10 mouse cellular contexts compared by ENCODE assay signal in the genomic region with DNA sequence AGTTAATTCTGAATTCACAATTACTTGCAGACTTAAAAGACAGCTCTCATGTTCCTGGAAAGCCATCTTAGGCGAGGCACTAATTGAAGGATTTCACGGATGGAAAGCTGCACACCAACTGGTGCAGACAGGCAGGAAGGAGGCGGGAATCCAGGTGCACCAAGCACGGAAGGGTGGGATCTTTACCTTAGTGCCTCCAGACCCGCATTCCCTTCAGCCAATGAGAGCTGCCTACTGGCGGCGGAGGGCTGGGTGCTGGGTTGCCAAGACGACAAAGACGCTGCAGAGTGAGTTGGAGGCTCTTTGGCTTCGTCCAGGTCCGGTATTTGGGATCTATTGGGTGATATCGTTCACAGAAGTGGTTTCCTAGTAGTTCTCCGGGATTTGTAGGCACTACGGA. TPM values are rescaled to one million over a fixed set of nuclear protein-coding genes. Genes with fewer than 3 reads are reported as not detected.
DNase-seq lines count a peak whose midpoint lies in the region; ATAC-seq and TF ChIP-seq lines count a peak whose summit lies in the region.
"Had no signal": no experiment of that assay in that cellular context is flagged by ENCODE, and none has a peak within 500 bp of the region (broad histone marks: within the 10 kb centered on the region; RNA-seq: fewer than 3 reads in every experiment).

A gene (plus strand): TSS at position 315 of the 400 bp plus-strand sequence.

- H3K4me1 ChIP-seq in kidney, embryonic 14.5 days (ENCODE audit: control insufficient read depth, insufficient read depth, low read length) = no peaks in the 10 kb centered on the region
- peaks cover 13% of the 10 kb centered on the region for H3K4me1 ChIP-seq in embryonic facial prominence, embryonic 13.5 days
- H3K4me1 ChIP-seq in intestine, postnatal 0 days (replicated peaks; ENCODE audit: control insufficient read depth, insufficient read depth, low read length) = no peaks in the 10 kb centered on the region
- peaks cover 8% of the 10 kb centered on the region for H3K4me1 ChIP-seq in midbrain, embryonic 15.5 days

- H3K27me3 ChIP-seq in kidney, embryonic 14.5 days (ENCODE audit: control insufficient read depth, insufficient read depth, low read length) = no peaks in the 10 kb centered on the region
- peaks cover 13% of the 10 kb centered on the region for H3K27me3 ChIP-seq in embryonic facial prominence, embryonic 13.5 days
- H3K27me3 ChIP-seq in intestine, postnatal 0 days (replicated peaks; ENCODE audit: control insufficient read depth, insufficient read depth, low read length) = 0 out of 2 replicates have a peak, but pooled peaks cover 4% of the 10 kb centered on the region
- H3K27me3 ChIP-seq in midbrain, embryonic 15.5 days (replicated peaks) = no peaks in the 10 kb centered on the region; the same call in 1 of the 2 replicates

- intact Hi-C loops in gastrocnemius, adult 2 months (cut with DNase I) = loop anchor here (5.0 kb wide), 1 partner anchor 389 kb away; no protein-coding TSS in a partner anchor
- intact Hi-C loops in heart, postnatal 36 days (cut with DNase I) = loop anchor here (2.0 to 5.0 kb wide), 2 partner anchors 74 to 209 kb away; a partner anchor contains a TSS

- DNase-seq in kidney, adult 11 months = no peak
- no peak for DNase-seq in gastrocnemius, adult 2 months
- no peak for DNase-seq in thymus, adult 18-20 months
- DNase-seq in heart, postnatal 36 days = no peak

- H3K9me3 ChIP-seq in kidney, embryonic 14.5 days (ENCODE audit: control insufficient read depth, low read length) = no peaks in the 10 kb centered on the region
- no peaks in the 10 kb centered on the region for H3K9me3 ChIP-seq in embryonic facial prominence, embryonic 13.5 days
- no peaks in the 10 kb centered on the region for H3K9me3 ChIP-seq in intestine, postnatal 0 days (ENCODE audit: control insufficient read depth)
- no peaks in the 10 kb centered on the region for H3K9me3 ChIP-seq in midbrain, embryonic 15.5 days

- TF ChIP-seq CTCF in intestine, postnatal 0 days (IDR thresholded peaks at IDR 0.05; ENCODE audit: low read depth) = no peak
- no peak for TF ChIP-seq CTCF in gastrocnemius, adult 2 months (IDR thresholded peaks at IDR 0.05)

- WGBS in kidney, embryonic 14.5 days = 6% methylated on average over 14 of the region's 14 CpGs
- 7% methylated on average over 14 of the region's 14 CpGs for WGBS in embryonic facial prominence, embryonic 13.5 days
- WGBS in intestine, postnatal 0 days = 7% methylated on average over 14 of the region's 14 CpGs
- WGBS in midbrain, embryonic 15.5 days = 14% methylated on average over 14 of the region's 14 CpGs

- H3K36me3 ChIP-seq in kidney, embryonic 14.5 days (ENCODE audit: control insufficient read depth, insufficient read depth, low read length) = no peaks in the 10 kb centered on the region
- H3K36me3 ChIP-seq in embryonic facial prominence, embryonic 13.5 days = no peaks in the 10 kb centered on the region
- H3K36me3 ChIP-seq in intestine, postnatal 0 days (ENCODE audit: control insufficient read depth, insufficient read depth) = no peaks in the 10 kb centered on the region
- no peaks in the 10 kb centered on the region for H3K36me3 ChIP-seq in midbrain, embryonic 15.5 days (replicated peaks)

- H3K4me3 ChIP-seq in kidney, embryonic 14.5 days (ENCODE audit: low read length) = 0 out of 2 replicates have a peak within 1 kb of the TSS, but pooled peaks have one; percentile 1
- 0 out of 2 replicates have a peak within 1 kb of the TSS, but pooled peaks have one; percentile 3 for H3K4me3 ChIP-seq in embryonic facial prominence, embryonic 13.5 days
- peak within 1 kb of the TSS; percentile 17; the same call in 1 of the 2 replicates for H3K4me3 ChIP-seq in intestine, postnatal 0 days (ENCODE audit: low read depth, low read length)
- H3K4me3 ChIP-seq in midbrain, embryonic 15.5 days = 0 out of 2 replicates have a peak within 1 kb of the TSS, but pooled peaks have one; percentile 8
- no peak within 1 kb of the TSS for H3K4me3 ChIP-seq in gastrocnemius, adult 2 months

- ATAC-seq in kidney, embryonic 14.5 days (ENCODE audit: low FRiP score, low TSS enrichment) = peak; percentile 68; the same call in 1 of the 2 replicates
- ATAC-seq in embryonic facial prominence, embryonic 13.5 days (ENCODE audit: insufficient number of reproducible peaks, insufficient read depth, low FRiP score, low TSS enrichment, low read depth) = no peak
- no peak for ATAC-seq in intestine, postnatal 0 days
- ATAC-seq in midbrain, embryonic 15.5 days (replicated peaks) = 0 out of 2 replicates have a peak, but pooled peaks have one; percentile 63

- no peak within 1 kb of the TSS for H3K9ac ChIP-seq in kidney, embryonic 14.5 days (ENCODE audit: low read depth, low read length)
- no peak within 1 kb of the TSS for H3K9ac ChIP-seq in embryonic facial prominence, embryonic 13.5 days
- H3K9ac ChIP-seq in intestine, postnatal 0 days (ENCODE audit: low read depth, low read length) = no peak within 1 kb of the TSS
- no peak within 1 kb of the TSS for H3K9ac ChIP-seq in midbrain, embryonic 15.5 days

- no peak within 1 kb of the TSS for H3K27ac ChIP-seq in kidney, embryonic 14.5 days (ENCODE audit: low read depth, low read length)
- no peak within 1 kb of the TSS for H3K27ac ChIP-seq in embryonic facial prominence, embryonic 13.5 days
- no peak within 1 kb of the TSS for H3K27ac ChIP-seq in intestine, postnatal 0 days (ENCODE audit: low read depth, low read length)
- H3K27ac ChIP-seq in midbrain, embryonic 15.5 days = no peak within 1 kb of the TSS
- no peak within 1 kb of the TSS for H3K27ac ChIP-seq in gastrocnemius, adult 2 months

- H3K4me2 ChIP-seq in kidney, embryonic 14.5 days (replicated peaks; ENCODE audit: low read depth, low read length) = peak within 1 kb of the TSS; percentile 24
- peak within 1 kb of the TSS; percentile 46 for H3K4me2 ChIP-seq in embryonic facial prominence, embryonic 13.5 days
- peak within 1 kb of the TSS; percentile 60 for H3K4me2 ChIP-seq in intestine, postnatal 0 days (replicated peaks; ENCODE audit: low read depth)
- H3K4me2 ChIP-seq in midbrain, embryonic 15.5 days = peak within 1 kb of the TSS; percentile 42

RNA-seq across cellular contexts. Expression of the gene that starts here (rescaled TPM):
- not detected in 2 replicates for polyA plus RNA-seq in kidney, embryonic 14.5 days (2014; fragmentation: Nextera tagmentation; extraction: Ambion mirVana)
- polyA plus RNA-seq in embryonic facial prominence, embryonic 13.5 days (2015; fragmentation: Nextera tagmentation; extraction: Ambion mirVana) = 0.32 TPM in 1 of 2 replicates, not detected in the other
- polyA plus RNA-seq in intestine, postnatal 0 days (2015; fragmentation: Nextera tagmentation; extraction: Ambion mirVana) = 0.46 and 0.71 TPM in 2 replicates
- polyA plus RNA-seq in midbrain, embryonic 15.5 days (2015; fragmentation: Nextera tagmentation; extraction: Ambion mirVana) = 0.30 and 1.1 TPM in 2 replicates
- total RNA-seq in gastrocnemius, adult 2 months (2021) = not detected
- total RNA-seq in heart, postnatal 36 days (2021) = not detected
- total RNA-seq: ES-E14; liver, adult 2 months had no signal
- polyA plus RNA-seq: liver, adult 2 months had no signal

Comparison
In these comparisons a context has a peak if more than half of its experiments do, and no peak if none do; other contexts are left out.
1. Peak in ATAC-seq, H3K4me3 ChIP-seq and H3K4me2 ChIP-seq in kidney, embryonic 14.5 days; RNA of the gene not detected or under 1 TPM.